Mouse (Mus musculus) c-Kit-positive CD71-positive TER-119-negative erythroid progenitor cells, embryonic 14.5 days (primary cell): ENCODE measurements around the gene Apod.
"Not testable (repeated sequence)": the region's sequence is repeated elsewhere in the genome, so short reads cannot be mapped to it uniquely, and the experiment has no call there.

Source experiments
- DNase-seq: peaks from one replicate; pipeline ENCODE4 v3.0.0-alpha.2; 2013; ENCODE audit warnings: low read depth

Gene Apod

DNA sequence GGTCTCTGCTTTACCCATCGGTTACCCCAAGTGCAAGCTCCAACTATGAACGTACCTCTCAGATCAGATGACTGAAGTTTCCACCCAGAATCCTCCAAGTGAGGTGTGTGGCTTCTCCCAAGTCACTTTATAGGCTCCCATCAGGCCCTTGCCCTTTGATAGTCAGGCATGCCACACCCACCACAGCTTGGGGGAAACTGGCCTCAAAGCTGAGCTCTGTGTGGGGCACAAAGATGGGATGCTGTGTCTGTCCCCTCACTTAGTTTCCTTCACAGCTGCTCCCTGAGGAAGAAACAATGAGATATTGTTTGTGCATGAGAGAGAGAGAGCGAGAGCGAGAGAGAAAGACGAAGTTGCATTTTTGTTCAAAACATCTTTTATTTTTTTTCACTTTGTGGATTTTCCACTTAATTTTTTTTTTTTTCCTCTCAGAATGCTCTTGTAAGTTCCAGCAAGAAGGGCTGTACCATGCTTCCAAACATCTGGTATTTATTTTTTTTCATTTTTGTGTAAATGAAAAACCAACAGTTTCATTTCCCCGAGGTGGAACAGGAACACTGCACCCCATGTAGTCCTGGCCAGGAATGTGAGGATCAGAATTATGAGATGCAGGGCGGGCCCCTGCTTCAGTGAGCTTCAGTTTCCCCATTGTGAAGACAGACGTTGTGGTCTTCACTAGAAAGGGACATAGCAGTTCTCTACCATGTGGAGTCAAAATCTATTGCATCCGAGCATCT lies at the start of gene Apod:
Apod (minus strand) TSS at position 312 of the 737 bp plus-strand sequence.
- no peak for DNase-seq

DNA sequence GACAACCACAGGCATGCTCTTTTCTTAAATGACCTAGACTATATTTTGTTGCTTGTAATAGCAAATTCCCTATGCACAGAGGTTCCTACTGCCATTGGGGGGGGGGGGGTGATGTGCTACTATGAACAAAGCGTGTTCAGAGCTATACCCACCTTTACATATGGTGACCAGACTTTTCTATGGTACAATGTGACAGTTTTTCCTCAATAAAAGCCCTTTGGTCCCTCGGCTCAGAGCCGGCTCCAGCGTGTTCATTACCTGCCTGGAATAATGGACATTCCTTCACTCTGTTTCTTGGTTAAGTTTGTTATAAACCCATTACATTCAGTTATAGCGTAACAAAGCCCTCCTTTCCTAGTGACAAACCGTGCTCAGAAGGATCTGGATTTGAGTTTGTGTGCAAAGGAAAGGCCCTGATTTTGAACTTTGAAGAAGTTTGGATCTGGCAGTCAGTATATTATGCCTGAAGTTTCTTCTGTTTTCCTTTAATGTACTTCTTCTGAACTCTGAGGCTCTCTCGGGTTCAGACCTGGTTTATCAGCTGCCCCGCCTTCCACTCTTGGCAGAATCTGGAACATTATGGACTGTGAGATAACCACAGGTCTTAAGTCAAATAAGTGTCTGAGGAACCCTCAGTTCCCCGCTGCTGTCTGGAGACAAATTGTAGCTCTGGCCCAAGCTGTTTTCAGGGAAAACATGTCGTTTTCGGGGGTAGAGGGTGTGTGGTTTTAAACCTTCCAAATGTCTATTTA lies 49.3 kb upstream of the Apod start:
- peak; percentile 72 for DNase-seq

DNA sequence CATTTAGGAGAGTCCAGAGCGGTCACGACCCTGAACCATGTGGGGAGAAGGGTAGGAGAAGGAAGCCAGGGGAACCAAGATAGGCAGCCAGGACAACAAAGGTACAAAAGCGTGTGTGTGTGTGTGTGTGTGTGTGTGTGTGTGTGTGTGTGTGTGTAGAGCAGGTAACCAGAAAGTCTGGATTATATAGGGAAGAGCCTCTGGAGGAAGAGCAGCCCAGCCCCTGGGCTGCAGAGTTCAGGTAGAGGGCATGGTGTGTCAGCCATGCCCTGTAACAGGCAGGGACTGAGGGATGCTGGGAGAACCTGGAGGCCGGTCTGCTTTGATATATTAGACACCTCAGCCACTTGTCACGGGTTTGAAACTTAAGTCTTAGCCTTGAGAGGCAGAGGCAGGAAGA lies 44.9 kb upstream of the Apod start:
- no peak for DNase-seq

DNA sequence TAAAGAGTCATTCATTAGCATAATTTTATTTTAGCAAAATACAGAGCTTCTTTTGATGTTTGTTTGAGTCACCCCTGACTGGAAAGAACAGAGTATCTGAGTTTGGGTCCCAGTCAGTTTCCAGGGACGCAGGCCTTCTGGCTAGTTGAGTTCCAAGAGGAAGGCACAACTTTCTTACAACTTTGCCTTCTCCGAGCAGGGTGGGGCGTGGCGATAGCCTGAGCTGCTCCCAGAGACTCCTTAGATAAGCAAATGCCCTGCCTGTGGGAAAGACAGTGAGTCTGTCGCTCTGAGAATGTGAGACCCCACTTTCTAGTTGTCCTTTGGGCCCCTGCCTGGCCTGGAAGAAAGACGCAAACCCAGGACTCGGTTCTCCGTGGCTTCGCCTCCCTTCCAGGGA lies 44.4 kb upstream of the Apod start:
- DNase-seq, result peak; percentile 57

DNA sequence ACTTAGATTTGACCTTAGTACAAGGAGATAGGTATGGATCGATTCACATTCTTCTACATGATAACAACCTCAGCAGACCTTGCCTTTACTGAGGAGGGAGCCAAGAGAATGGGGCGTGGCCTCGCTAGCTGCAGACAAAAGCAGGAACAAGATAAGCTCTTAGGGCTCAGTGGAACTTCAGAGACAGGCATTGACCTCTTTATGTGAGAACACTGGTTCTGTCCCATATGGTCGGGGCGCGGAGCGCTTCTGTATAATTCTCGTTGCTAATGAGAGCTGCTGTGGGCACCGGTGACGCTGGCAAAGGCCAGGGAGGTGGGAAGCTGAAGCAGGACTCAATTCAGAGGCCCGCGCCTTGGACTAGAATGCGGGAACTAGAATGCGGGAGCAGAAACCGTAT lies 44.0 kb upstream of the Apod start:
- peak; percentile 60 for DNase-seq

DNA sequence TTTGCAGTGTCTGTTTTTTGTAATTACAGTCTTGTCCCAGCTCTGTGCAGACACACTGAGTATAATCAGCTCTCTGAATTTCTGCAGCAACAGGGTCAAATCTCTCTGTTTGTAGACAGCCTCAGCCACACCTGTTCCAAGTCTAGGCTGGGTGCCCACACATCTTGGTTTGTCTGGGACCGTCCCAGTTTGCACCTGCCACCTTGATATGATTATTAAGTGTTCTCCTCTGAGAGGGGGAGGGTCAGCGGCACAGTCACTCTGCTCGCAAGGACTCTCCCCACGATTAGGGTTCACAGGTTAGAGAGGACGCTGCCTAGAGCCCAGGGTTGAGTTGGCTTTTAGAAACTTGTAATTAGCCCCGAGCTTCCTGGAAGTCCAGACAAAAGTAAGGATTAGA lies 41.3 kb upstream of the Apod start:
- no peak for DNase-seq

DNA sequence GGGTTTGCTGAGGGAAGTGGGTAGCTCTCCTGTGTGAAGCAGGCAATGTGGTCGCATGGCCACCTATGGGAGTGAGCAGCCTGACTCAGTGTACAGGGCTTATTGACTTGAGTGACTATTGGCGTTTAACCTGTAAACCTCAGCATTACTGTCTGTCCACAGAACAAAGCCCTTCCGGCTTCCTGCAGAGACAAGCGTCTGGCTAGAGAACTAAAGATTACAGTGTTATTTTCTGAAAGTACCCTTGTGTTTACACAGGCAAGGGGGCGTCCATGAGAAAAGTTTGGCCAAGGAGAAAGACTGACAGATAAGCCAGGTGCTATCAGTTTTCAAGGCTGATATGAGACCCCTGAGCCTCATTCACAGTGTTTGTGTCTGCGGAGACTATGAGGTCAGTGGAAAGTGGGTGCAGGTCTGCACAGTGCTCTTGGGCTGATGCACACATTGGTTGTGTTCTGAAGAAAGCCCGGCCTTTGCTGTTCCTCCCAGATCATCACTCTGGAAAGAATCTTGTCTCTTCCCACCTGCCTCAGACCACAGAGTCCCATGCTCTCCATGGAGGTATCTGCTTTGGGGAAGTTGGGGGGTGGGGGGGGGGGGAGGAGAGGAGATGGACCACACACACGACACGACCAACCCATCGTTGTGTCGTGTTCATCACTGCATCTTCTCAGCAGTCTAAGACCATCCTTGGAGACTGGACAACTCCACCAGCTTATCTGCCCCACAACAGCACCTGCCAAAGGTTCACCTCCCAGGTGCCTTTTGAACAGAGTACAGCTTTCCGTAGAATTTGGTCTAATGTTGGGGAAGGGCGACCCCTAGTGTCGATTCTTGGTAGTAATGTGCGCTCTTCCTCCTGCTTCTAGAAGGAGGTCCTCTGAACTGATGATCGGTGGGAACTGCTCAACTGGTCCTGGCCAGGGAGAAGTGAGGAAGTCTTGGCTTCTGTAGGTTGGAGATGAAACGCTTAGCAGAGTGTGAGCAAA lies 40.0 kb upstream of the Apod start:
- DNase-seq, result peak; percentile 51

DNA sequence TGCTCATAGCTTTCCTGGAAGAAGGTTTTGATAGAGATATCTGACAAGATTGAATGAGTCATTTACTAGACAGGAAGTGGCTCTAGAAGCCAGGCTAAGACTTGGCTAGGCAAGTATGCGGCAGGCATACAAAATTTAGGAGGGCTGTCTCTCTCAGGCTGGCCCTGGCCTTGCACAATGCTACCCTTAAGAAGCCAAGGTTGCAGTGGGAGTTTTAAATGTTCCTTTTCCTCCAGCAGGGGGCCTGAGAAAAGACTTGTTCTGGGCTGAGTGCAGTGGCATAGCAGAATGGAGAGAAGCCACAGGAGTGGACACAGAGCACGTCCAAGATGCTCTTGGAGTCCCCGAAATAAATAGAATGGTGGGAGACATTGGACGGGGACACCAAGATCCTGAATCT lies 38.4 kb upstream of the Apod start:
- no peak for DNase-seq

DNA sequence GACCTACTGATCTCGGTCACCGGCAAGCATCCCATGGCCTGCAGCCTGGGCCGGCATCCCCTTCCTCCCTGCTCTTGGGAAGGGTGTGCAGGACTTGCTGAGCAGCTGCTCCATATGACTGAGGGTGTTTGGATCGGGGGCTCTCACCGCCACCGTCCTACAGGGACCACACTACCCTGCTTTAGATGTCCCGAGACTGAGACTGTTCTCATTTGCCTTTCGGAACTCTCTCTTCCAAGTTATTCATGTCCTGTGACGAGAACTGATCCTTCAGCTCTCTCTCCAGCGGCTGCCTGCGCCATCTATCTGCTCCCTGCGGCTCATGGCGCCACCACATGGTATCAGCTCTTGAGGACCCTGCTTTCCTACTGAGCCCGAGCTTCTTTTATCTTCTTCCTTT lies 33.0 kb upstream of the Apod start:
- no peak for DNase-seq

DNA sequence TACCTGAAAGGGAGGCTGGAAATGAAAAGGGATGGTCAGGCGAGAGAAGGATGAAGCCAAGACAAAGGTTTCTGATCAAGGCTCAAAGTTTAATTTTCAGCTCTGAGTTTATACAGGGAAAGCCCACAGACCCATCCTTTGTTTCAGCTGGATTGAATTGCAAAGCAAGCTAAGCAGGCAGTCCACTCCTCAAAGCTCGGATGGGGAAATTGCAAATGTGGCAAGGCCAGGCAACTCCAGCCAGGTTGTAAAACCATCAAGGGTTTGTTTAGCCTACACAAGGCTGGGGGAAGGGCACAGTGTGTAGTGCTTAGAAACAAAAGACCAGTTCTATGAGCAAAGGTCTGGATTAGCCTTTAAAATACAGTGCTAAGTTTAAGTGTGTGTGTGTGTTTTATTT lies 28.4 kb upstream of the Apod start:
- no peak for DNase-seq

DNA sequence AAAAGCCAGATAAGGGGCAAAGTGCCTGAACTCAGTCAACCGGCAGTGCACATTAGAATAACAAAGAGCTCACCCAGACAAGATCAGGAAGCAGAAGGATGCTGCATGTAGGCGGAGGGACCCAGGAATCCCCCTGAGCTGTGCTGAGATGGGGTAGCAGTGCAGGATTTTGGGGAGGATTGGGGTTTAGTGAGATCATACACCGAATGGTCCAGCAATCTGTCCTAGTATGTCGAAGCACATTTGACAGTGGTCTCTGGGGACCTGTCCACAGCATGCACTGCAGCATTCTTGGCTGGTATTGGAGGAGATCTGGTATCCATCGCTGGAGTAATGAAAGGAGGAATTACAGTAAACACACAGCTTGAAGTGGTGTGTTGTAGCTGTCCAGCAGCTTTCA lies 27.9 kb upstream of the Apod start:
- DNase-seq, result no peak

DNA sequence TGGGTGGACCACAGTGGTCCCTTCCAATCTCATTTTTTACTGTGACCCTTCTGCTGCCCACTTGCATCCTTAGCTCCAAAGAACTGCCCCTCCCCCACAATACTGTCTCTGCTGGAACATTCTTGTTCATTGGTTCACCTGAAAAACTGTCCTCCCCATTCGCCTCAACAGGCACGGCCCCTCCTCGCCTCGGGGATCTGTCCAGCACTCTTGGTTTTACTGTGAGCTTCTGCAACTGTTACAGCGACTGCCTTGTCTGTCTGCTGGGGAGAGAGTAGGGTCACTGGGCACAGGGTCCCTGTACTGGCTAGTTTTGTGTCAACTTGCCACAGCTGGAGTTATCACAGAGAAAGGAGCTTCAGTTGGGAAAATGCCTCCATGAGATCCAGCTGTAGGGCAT lies 24.7 kb upstream of the Apod start:
- no peak for DNase-seq

DNA sequence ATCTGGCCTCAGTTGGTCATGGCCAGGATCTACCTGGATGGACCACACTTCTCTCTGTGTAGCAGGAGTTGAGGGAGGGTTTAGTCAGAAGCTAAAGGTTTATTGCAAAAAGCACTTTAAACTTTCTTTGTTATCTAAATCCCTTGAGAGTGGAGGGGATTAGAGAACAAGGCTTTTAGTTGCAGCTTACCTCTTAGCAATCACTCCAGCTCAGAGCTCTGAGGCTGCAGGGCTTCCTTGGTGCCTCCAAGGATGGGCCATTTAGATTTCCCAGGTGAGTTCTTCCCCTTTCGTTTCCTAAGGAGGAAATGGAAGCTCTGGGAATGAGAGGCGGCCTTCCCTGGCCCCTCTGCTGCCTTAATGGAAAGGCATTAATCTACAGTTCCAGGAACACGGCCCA lies 23.3 kb upstream of the Apod start:
- no peak for DNase-seq

DNA sequence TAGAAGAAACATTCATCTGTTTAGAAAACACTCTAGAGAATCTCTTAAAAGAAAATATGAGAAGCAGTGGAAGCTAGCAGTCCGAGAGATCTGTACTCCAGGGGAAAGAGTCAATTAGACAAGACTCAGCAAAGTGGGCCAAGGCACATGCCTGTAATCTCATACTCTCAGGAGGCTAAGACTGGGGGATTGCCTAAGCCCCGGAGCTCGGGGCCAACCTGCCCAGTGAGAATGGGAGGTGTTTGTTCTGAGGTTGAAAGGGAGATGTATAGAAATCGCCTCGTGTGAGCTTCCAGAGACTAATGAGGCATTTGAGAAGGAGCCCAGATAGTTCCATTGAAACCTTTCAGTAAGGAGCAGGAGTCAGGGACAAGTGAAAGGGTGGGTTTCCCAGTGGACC lies 20.2 kb upstream of the Apod start:
- DNase-seq, result no peak

DNA sequence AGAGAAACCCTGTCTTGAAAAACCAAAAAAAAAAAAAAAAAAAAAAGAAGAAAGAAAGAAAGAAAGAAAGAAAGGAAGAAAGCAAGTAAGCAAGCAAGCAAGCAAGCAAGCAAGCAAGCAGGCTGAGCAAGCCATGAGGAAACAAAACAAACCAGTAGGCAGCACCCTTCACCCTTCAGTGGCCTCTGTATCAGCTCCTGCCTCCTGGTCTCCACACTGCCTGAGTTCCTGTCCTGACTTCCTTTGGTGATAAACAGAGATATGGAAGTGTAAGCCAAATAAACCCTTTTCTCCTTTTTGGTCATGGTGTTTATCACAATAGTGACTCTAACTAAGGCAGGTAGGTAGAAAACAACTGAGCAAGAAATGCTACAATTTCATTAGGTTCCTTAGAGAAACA lies 18.0 kb upstream of the Apod start:
- no peak for DNase-seq

DNA sequence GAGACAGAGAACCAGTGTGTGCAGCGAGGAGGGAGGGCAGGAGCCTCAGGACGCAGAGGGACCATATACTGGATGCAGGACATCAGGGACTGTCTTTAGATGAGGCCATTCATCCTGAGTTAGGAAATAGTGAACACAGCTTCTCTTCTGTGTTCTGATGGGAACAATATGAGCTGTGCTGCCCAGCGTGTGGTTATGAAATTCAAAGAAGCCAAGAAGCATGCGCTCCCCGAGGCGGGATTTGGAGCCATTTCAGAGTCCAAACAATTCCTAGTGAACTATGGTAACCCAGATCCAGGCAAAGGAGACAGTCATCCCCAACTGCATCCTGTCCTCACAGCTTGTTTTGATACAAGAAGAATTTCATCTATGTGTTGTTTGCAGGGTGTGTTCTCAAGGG lies 16.4 kb upstream of the Apod start:
- not testable (repeated sequence) for DNase-seq

DNA sequence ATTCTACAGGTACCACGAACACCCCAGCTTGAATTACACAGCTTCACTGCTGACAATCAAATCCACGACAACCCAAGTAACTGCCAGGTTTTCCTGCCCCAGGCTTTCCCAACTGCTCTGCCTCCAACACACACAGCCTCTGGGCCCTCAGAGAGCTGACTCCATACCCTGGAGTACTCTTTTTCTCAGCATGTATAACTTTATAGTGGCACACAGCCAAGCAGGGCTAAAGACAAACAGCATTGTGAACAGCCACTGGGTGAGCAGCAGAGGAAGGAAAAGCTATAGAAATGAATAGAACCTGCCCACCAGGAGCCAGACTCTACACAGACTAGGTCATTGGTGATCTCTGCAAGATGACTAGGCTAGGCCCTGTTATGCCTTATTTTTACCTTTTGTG lies 15.1 kb upstream of the Apod start:
- no peak for DNase-seq

DNA sequence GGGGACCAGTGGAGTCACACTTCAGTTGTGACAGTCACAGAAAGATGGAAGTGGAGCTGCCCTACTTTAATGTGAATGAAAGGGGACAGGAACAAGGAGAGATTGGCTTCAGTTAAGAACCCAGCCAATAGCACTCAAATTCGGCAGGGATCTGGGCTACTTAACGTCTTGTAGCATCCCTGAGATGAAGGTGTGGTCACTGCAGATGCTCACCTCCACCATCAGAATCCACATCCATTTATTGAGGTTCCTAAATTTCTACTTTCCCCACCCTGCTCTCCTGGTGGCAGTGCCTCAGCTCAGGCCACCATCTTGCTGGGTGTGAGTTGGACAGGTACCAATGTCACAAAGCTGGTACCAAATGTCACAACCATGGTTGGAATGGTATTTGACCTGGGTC lies 13.3 kb upstream of the Apod start:
- no peak for DNase-seq

DNA sequence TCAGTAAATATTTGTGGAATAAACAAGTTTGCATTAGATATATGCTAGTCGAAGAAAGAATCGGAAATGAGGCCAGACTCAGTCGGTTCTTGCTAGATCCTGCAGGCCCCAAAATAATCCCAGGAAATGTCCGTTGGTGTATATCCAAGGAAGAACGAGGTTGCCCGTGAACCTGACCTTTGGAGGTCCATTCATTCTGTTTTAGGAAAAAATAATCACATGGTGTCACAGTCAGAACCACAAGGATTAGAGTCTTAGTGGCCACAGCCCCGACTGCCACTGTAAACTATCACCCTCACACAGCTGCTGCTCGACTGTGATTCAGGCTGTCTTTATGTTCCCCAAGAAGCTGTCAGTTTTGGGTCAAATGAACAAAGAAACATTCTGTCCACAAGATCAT lies 12.8 kb upstream of the Apod start:
- DNase-seq, result no peak

DNA sequence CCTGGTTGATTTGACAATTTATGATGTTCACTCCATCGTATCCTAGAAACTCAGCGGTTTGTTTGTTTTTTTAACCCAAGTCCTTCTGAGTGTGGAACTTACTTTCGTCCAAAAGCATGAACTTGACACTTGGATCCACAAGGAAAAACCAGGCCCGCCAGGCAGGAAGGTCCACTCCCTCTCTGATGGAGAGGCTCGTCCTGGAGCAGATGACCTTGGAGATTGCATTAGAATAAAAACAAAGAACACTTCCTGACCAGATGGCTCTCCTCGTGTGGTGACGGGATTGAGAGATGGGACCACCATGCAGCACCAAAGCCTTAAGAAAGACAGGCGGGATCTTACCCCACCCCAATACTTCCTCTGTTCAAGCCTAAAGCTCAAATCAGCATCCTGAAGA lies 12.1 kb upstream of the Apod start:
- DNase-seq, result no peak

DNA sequence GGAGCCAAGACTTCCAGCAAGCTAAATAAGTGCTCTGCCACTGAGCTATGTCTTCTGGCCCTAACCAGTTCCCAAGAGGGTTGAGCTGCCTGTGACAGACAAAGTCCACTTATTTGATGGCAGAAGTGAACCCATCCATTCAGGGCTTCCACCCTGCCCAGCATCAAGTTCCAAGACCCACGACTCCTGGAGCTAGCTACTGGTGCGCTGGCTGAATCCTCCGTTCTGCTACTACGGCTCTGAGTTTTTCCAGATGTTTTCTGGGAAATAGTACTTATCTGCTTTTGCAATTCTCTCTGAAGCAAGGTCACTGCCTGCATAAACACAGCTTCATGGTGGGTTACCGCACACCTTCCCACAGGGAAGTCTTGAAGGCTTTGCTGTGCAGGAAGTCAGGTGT lies 11.4 kb upstream of the Apod start:
- DNase-seq, result no peak

DNA sequence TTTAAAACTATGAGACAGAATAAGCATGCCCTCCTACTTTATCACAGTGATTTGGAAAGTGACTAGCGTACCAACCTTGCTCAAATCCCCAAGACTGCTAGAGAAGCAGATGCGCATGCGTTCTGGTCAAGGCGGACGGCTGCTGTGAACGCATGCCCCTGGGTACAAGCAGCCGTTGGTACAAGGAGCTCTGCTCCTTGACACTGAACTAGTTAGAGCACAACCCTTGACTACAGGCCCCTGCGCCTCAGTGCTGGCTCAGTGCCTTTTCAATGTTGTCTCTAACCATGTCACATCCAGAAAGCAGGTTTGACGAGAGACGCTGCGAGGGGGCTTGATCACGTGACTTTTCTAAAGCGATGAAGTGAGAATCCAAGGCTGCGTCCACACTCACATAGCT lies 10.5 kb upstream of the Apod start:
- no peak for DNase-seq

DNA sequence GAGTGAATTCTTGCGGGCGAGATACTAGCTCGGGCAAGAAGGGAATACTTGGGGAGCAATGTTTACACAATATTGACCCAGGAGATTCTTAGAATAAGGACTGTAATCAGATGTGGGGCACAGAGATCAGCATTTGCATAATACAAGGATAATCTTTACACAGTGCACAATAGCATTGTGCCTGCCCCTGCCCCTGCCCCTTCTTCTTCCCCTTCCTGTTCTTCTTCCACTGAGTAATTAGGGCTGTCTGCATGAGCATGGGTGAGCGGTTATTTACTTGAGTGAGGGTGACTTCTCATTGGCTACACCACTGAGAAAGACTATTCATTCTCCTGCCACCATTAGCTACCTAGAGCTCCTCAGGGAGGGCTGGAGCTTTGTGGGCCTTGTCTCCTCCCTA lies 6.9 kb upstream of the Apod start:
- no peak for DNase-seq
